Mouse (Mus musculus) right cerebral cortex, postnatal 10 days (tissue): ENCODE measurements around the gene Gm20388.
"Not testable (repeated sequence)": the region's sequence is repeated elsewhere in the genome, so short reads cannot be mapped to it uniquely, and the experiment has no call there.

Experiments
- DNase-seq, 2 experiments: peaks; one replicate each; pipeline ENCODE4 v3.0.0; 2021; ENCODE audit warnings: low spot score in 2 of 2

Gm20388 gene

GRCm38 (mm10) chr8:120766622-120767021, 856.0 kb downstream of the Gm20388 start:
- DNase-seq: no peak

- no peak for DNase-seq
Measured at GRCm38 (mm10) chr8:120768454-120769218, 858.0 kb downstream of the Gm20388 start.

GRCm38 (mm10) chr8:120777184-120777583, 866.5 kb downstream of the Gm20388 start:
- DNase-seq: no peak

GRCm38 (mm10) chr8:120777732-120778131, 867.1 kb downstream of the Gm20388 start:
- no peak for DNase-seq

- no peak for DNase-seq
Measured at GRCm38 (mm10) chr8:120779106-120779505, 868.5 kb downstream of the Gm20388 start.

GRCm38 (mm10) chr8:120783781-120784180, 873.1 kb downstream of the Gm20388 start:
- no peak for DNase-seq

GRCm38 (mm10) chr8:120786753-120787152, 876.1 kb downstream of the Gm20388 start:
- no peak for DNase-seq

GRCm38 (mm10) chr8:120787631-120788030, 877.0 kb downstream of the Gm20388 start:
- no peak for DNase-seq

- DNase-seq: peak in 1 of 2 experiments; percentile 38
Measured at GRCm38 (mm10) chr8:120792710-120793109, 882.1 kb downstream of the Gm20388 start.

GRCm38 (mm10) chr8:120795944-120796635, 885.4 kb downstream of the Gm20388 start:
- peak; percentile 75 to 85 for DNase-seq

- DNase-seq: no peak
Measured at GRCm38 (mm10) chr8:120797019-120797727, 886.5 kb downstream of the Gm20388 start.

GRCm38 (mm10) chr8:120800308-120800865, 889.7 kb downstream of the Gm20388 start:
- DNase-seq: peak; percentile 49 to 73

GRCm38 (mm10) chr8:120803661-120804375, 893.2 kb downstream of the Gm20388 start:
- not testable (repeated sequence) for DNase-seq

GRCm38 (mm10) chr8:120804741-120805140, 894.1 kb downstream of the Gm20388 start:
- no peak for DNase-seq

- DNase-seq: no peak
Measured at GRCm38 (mm10) chr8:120806780-120807264, 896.2 kb downstream of the Gm20388 start.

GRCm38 (mm10) chr8:120807719-120808118, 897.1 kb downstream of the Gm20388 start:
- DNase-seq: no peak

- DNase-seq: no peak
Measured at GRCm38 (mm10) chr8:120809050-120809449, 898.4 kb downstream of the Gm20388 start.

- no peak for DNase-seq
Measured at GRCm38 (mm10) chr8:120811953-120812352, 901.3 kb downstream of the Gm20388 start.

- no peak for DNase-seq
Measured at GRCm38 (mm10) chr8:120813028-120813427, 902.4 kb downstream of the Gm20388 start.

- DNase-seq: no peak
Measured at GRCm38 (mm10) chr8:120813839-120814238, 903.2 kb downstream of the Gm20388 start.

- no peak for DNase-seq
Measured at GRCm38 (mm10) chr8:120816371-120816770, 905.7 kb downstream of the Gm20388 start.
